Mouse (Mus musculus): Measurements from ENCODE around the gene B3gnt4. TPM values are rescaled to one million over a fixed set of nuclear protein-coding genes. Genes with fewer than 3 reads are reported as not detected.
"Not testable (repeated sequence)": the region's sequence is repeated elsewhere in the genome, so short reads cannot be mapped to it uniquely, and the experiment has no call there.

The B3gnt4 gene
- polyA plus RNA-seq, 1 experiment from 2014 or later: 1.4 TPM

GRCm38 (mm10) chr5:123508921-123509320 lies 1.3 kb upstream of the B3gnt4 start:
- Histone ChIP-seq H3K9me3 (replicated peaks) (no peaks in the 10 kb centered on the region), H3K4me1 (peaks cover 13% of the 10 kb centered on the region; the same call in 1 of the 2 replicates), H3K9ac (peak overlapping the region; percentile 70), H3K4me3 (peak overlapping the region; percentile 56), H3K27me3 (peaks cover 13% of the 10 kb centered on the region), H3K4me2 (replicated peaks) (peak overlapping the region; percentile 76), H3K27ac (no peak overlapping the region), H3K36me3 (peaks cover 25% of the 10 kb centered on the region)
- no peak for ATAC-seq (ENCODE audit: low FRiP score)
- WGBS: 9% methylated on average over 12 of the region's 12 CpGs

GRCm38 (mm10) chr5:123511426-123511825 lies 1.2 kb downstream of the B3gnt4 start:
- Histone ChIP-seq H3K36me3 (peaks cover 37% of the 10 kb centered on the region), H3K4me1 (peaks cover 13% of the 10 kb centered on the region; the same call in 1 of the 2 replicates)
- H3K9ac ChIP-seq; H3K9me3 ChIP-seq (replicated peaks); H3K27ac ChIP-seq; H3K4me3 ChIP-seq; ATAC-seq (ENCODE audit: low FRiP score); H3K27me3 ChIP-seq; H3K4me2 ChIP-seq (replicated peaks): not testable (repeated sequence)
- 84% methylated on average over 3 of the region's 3 CpGs for WGBS

GRCm38 (mm10) chr5:123512102-123512501 lies 1.8 kb downstream of the B3gnt4 start:
- Histone ChIP-seq H3K4me1 (peaks cover 13% of the 10 kb centered on the region; the same call in 1 of the 2 replicates), H3K36me3 (peaks cover 42% of the 10 kb centered on the region), H3K4me3 (no peak overlapping the region), H3K27ac (no peak overlapping the region), H3K9me3 (replicated peaks) (no peaks in the 10 kb centered on the region), H3K4me2 (replicated peaks) (no peak overlapping the region), H3K9ac (no peak overlapping the region), H3K27me3 (peaks cover 6% of the 10 kb centered on the region; the same call in 1 of the 2 replicates)
- WGBS: 86% methylated on average over 3 of the region's 3 CpGs
- ATAC-seq (ENCODE audit: low FRiP score): no peak

GRCm38 (mm10) chr5:123514871-123515270 lies 4.6 kb downstream of the B3gnt4 start:
- Histone ChIP-seq H3K4me2 (replicated peaks) (no peak overlapping the region), H3K36me3 (peaks cover 65% of the 10 kb centered on the region), H3K4me1 (no peaks in the 10 kb centered on the region), H3K27me3 (no peaks in the 10 kb centered on the region), H3K27ac (no peak overlapping the region), H3K9ac (no peak overlapping the region), H3K4me3 (no peak overlapping the region), H3K9me3 (replicated peaks) (no peaks in the 10 kb centered on the region)
- ATAC-seq (ENCODE audit: low FRiP score): no peak
- 93% methylated on average over 5 of the region's 5 CpGs for WGBS

- no peak overlapping the region for H3K4me2 ChIP-seq (replicated peaks)
- no peak overlapping the region for H3K27ac ChIP-seq
- H3K4me3 ChIP-seq: no peak overlapping the region
- peaks cover 35% of the 10 kb centered on the region for H3K36me3 ChIP-seq
- 84% methylated on average over 9 of the region's 9 CpGs for WGBS
- H3K4me1 ChIP-seq: peaks cover 28% of the 10 kb centered on the region
- no peak overlapping the region for H3K9ac ChIP-seq
- H3K27me3 ChIP-seq: no peaks in the 10 kb centered on the region
- no peak for ATAC-seq (ENCODE audit: low FRiP score)
- H3K9me3 ChIP-seq (replicated peaks): no peaks in the 10 kb centered on the region
Observed at GRCm38 (mm10) chr5:123520666-123521065, 10.4 kb downstream of the B3gnt4 start.

GRCm38 (mm10) chr5:123521621-123522020 lies 11.4 kb downstream of the B3gnt4 start:
- peaks cover 28% of the 10 kb centered on the region for H3K4me1 ChIP-seq
- H3K4me2 ChIP-seq (replicated peaks): no peak overlapping the region
- H3K36me3 ChIP-seq: peaks cover 26% of the 10 kb centered on the region
- no peaks in the 10 kb centered on the region for H3K27me3 ChIP-seq
- no peaks in the 10 kb centered on the region for H3K9me3 ChIP-seq (replicated peaks)
- peak overlapping the region; percentile 23; the same call in 1 of the 2 replicates for H3K9ac ChIP-seq
- ATAC-seq (ENCODE audit: low FRiP score): no peak
- H3K27ac ChIP-seq: no peak overlapping the region
- H3K4me3 ChIP-seq: no peak overlapping the region
- 86% methylated on average over 1 of the region's 1 CpGs for WGBS

- Histone ChIP-seq H3K9me3 (replicated peaks) (no peaks in the 10 kb centered on the region), H3K9ac (no peak overlapping the region), H3K4me1 (peaks cover 28% of the 10 kb centered on the region), H3K27ac (no peak overlapping the region), H3K4me2 (replicated peaks) (no peak overlapping the region), H3K27me3 (no peaks in the 10 kb centered on the region), H3K36me3 (peaks cover 22% of the 10 kb centered on the region), H3K4me3 (no peak overlapping the region)
- no peak for ATAC-seq (ENCODE audit: low FRiP score)
- 88% methylated on average over 1 of the region's 1 CpGs for WGBS
Observed at GRCm38 (mm10) chr5:123522166-123522565, 11.9 kb downstream of the B3gnt4 start.

- Histone ChIP-seq H3K4me3 (peak within 1 kb of the TSS; percentile 94), H3K4me2 (replicated peaks) (peak within 1 kb of the TSS; percentile 96), H3K4me1 (peaks cover 28% of the 10 kb centered on the region), H3K27ac (peak within 1 kb of the TSS; percentile 81), H3K9ac (peak within 1 kb of the TSS; percentile 88), H3K27me3 (no peaks in the 10 kb centered on the region), H3K9me3 (replicated peaks) (no peaks in the 10 kb centered on the region), H3K36me3 (peaks cover 13% of the 10 kb centered on the region)
- under 1% methylated on average over 77 of the region's 82 CpGs for WGBS
- peak; percentile 98 for ATAC-seq (ENCODE audit: low FRiP score)
Observed at GRCm38 (mm10) chr5:123523692-123524392, 13.6 kb downstream of the B3gnt4 start, which contains the start of gene Diablo. Gene Diablo (minus strand): TSS chr5:123524176.

- peak overlapping the region; percentile 96 for H3K4me2 ChIP-seq (replicated peaks)
- no peaks in the 10 kb centered on the region for H3K27me3 ChIP-seq
- WGBS: under 1% methylated on average over 22 of the region's 27 CpGs
- H3K9me3 ChIP-seq (replicated peaks): no peaks in the 10 kb centered on the region
- peak overlapping the region; percentile 81 for H3K27ac ChIP-seq
- H3K36me3 ChIP-seq: peaks cover 17% of the 10 kb centered on the region
- H3K4me3 ChIP-seq: peak overlapping the region; percentile 94
- peak; percentile 93 for ATAC-seq (ENCODE audit: low FRiP score)
- H3K9ac ChIP-seq: peak overlapping the region; percentile 59
- peaks cover 28% of the 10 kb centered on the region for H3K4me1 ChIP-seq
Observed at GRCm38 (mm10) chr5:123524393-123524750, 14.1 kb downstream of the B3gnt4 start.

- Histone ChIP-seq H3K27me3 (no peaks in the 10 kb centered on the region), H3K9me3 (replicated peaks) (no peaks in the 10 kb centered on the region), H3K9ac (peak within 1 kb of the TSS; percentile 59), H3K4me1 (peaks cover 28% of the 10 kb centered on the region), H3K4me3 (peak within 1 kb of the TSS; percentile 94), H3K27ac (peak within 1 kb of the TSS; percentile 81), H3K36me3 (peaks cover 21% of the 10 kb centered on the region), H3K4me2 (replicated peaks) (peak within 1 kb of the TSS; percentile 96)
- WGBS: 87% methylated on average over 7 of the region's 7 CpGs
- no peak for ATAC-seq (ENCODE audit: low FRiP score)
Observed at GRCm38 (mm10) chr5:123525281-123525680, 15.0 kb downstream of the B3gnt4 start, which contains the start of gene Gm49027. Gene Gm49027 (minus strand): TSS chr5:123525488.

- no peak overlapping the region for H3K4me2 ChIP-seq (replicated peaks)
- peaks cover 28% of the 10 kb centered on the region for H3K36me3 ChIP-seq
- H3K4me1 ChIP-seq: peaks cover 28% of the 10 kb centered on the region
- H3K9ac ChIP-seq: no peak overlapping the region
- no peaks in the 10 kb centered on the region for H3K27me3 ChIP-seq
- no peak overlapping the region for H3K4me3 ChIP-seq
- no peak overlapping the region for H3K27ac ChIP-seq
- no peak for ATAC-seq (ENCODE audit: low FRiP score)
- no peaks in the 10 kb centered on the region for H3K9me3 ChIP-seq (replicated peaks)
- WGBS: 88% methylated on average over 9 of the region's 9 CpGs
Observed at GRCm38 (mm10) chr5:123525916-123526495, 15.7 kb downstream of the B3gnt4 start.

GRCm38 (mm10) chr5:123528641-123529040 lies 18.4 kb downstream of the B3gnt4 start:
- H3K4me1 ChIP-seq: peaks cover 6% of the 10 kb centered on the region
- no peak for ATAC-seq (ENCODE audit: low FRiP score)
- no peaks in the 10 kb centered on the region for H3K9me3 ChIP-seq (replicated peaks)
- H3K4me3 ChIP-seq: no peak overlapping the region
- no peaks in the 10 kb centered on the region for H3K27me3 ChIP-seq
- 82% methylated on average over 7 of the region's 7 CpGs for WGBS
- H3K9ac ChIP-seq: no peak overlapping the region
- no peak overlapping the region for H3K4me2 ChIP-seq (replicated peaks)
- H3K27ac ChIP-seq: no peak overlapping the region
- peaks cover 55% of the 10 kb centered on the region for H3K36me3 ChIP-seq

All from hindbrain, embryonic 12.5 days (tissue).